Mouse (Mus musculus): ENCODE data around the gene Ear1. TPM values are rescaled to one million over a fixed set of nuclear protein-coding genes. Genes with fewer than 3 reads are reported as not detected.

The Ear1 gene
- polyA plus RNA-seq, 1 experiment from 2014 or later, result not detected

Other genes starting within 250 kb of the Ear1 start
- not detected in 2 replicates for gene Gm8165, start 198.3 kb downstream of the Ear1 start, polyA plus RNA-seq (2014; fragmentation: Nextera tagmentation; extraction: Ambion mirVana)
- gene Gm7324, start 177.7 kb downstream of the Ear1 start, polyA plus RNA-seq (2014; fragmentation: Nextera tagmentation; extraction: Ambion mirVana), result 0.50 and 1.1 TPM in 2 replicates
- not detected in 2 replicates for gene Gm16506, start 148.0 kb downstream of the Ear1 start, polyA plus RNA-seq (2014; fragmentation: Nextera tagmentation; extraction: Ambion mirVana)
- not detected in 2 replicates for gene Gm6526, start 127.7 kb downstream of the Ear1 start, polyA plus RNA-seq (2014; fragmentation: Nextera tagmentation; extraction: Ambion mirVana)
- gene Gm8180, start 90.8 kb downstream of the Ear1 start, polyA plus RNA-seq (2014; fragmentation: Nextera tagmentation; extraction: Ambion mirVana), result not detected in 2 replicates
- gene Ear10, start 48.0 kb upstream of the Ear1 start, polyA plus RNA-seq (2014; fragmentation: Nextera tagmentation; extraction: Ambion mirVana), result not detected in 2 replicates
- 7.5 and 7.9 TPM in 2 replicates for gene Gm8113, start 49.9 kb upstream of the Ear1 start, polyA plus RNA-seq (2014; fragmentation: Nextera tagmentation; extraction: Ambion mirVana)
- gene Ang5, start 81.6 kb upstream of the Ear1 start, polyA plus RNA-seq (2014; fragmentation: Nextera tagmentation; extraction: Ambion mirVana), result not detected in 2 replicates
- not detected in 2 replicates for gene Ang6, start 126.8 kb upstream of the Ear1 start, polyA plus RNA-seq (2014; fragmentation: Nextera tagmentation; extraction: Ambion mirVana)
- not detected in 2 replicates for gene Ear2, start 227.1 kb upstream of the Ear1 start, polyA plus RNA-seq (2014; fragmentation: Nextera tagmentation; extraction: Ambion mirVana)
- gene Gm3327, start 248.3 kb upstream of the Ear1 start, polyA plus RNA-seq (2014; fragmentation: Nextera tagmentation; extraction: Ambion mirVana), result not detected in 2 replicates

All from neural tube, embryonic 14.5 days (tissue).